Mouse (Mus musculus) gastrocnemius, adult 18-20 months (tissue): ENCODE data around the gene Commd4. TPM values are rescaled to one million over a fixed set of nuclear protein-coding genes. Genes with fewer than 3 reads are reported as not detected.

Source experiments
- DNase-seq: peaks from one replicate; pipeline ENCODE4 v3.0.0; 2021; ENCODE audit warnings: low spot score
- total RNA-seq, 2 experiments: library from RNA; stranded (reverse); gene quantifications; 2 replicates each; pipeline ENCODE4 v1.2.3; 2021

The Commd4 gene
- total RNA-seq, 2 experiments from 2014 or later, result 26.6 to 29.1 TPM

DNA sequence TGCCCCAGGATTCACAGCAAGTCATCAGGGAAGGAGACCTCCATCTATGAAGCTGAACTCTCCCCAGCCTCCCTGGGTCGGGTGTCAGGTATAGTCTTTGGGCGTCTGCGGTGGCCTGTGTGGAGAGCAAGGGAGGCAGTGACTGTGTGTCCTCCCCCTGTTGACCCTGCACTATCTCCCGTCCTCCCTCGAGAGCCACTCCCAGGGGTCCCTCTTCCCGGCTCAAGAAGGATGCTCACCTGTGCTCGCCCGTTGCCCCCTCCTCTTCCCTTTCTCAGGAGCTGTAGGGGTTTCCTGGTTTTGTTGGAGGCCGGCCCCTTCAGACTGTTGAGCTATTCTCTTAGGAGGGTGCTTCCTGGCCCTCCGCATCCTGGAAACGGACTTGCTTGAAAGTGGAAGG lies 14.9 kb downstream of the Commd4 start:
- no peak for DNase-seq

DNA sequence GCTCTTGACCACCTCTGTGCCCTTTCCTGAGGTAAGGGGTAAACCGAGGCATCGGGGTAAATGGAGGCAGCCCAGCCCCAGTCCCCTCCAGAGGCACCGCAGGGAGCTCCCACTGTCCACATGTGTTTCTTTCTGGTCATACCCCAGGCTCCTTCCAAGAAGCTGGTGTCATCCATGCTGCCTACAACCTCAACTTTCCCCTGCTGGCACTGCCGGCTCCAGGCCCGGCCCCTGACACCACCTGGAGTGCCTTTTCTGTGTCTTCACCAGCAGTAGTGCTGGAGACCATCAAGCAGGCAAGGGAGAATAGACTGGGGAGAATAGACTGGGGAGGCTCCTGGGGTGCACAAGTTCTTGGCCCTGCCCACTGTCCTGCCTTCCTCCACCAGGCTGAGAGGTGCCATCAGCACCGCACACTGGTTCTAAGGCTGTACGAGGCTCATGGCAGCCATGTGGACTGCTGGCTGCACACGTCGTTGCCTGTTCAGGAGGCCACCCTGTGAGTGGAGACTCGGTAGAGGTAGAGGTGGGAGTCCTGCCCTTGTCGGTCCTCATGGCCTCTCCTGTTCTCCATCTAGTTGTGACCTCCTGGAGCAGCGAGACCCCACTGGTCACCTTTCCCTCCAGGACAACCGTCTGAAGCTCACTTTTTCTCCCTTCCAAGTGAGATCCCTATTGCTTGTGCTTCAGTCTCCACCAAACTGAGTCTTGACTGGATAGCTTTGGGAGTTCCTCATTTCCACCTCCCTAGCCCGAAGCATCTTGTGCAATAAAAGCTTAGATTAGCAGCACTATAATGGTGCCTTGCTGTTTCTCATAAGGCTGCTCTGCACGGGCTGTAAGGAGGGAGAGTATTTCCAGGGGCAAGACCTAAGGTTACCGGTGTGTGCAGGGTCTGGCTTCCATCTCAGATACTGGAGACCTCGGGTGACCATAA lies 16.4 kb downstream of the Commd4 start:
- DNase-seq, result no peak

DNA sequence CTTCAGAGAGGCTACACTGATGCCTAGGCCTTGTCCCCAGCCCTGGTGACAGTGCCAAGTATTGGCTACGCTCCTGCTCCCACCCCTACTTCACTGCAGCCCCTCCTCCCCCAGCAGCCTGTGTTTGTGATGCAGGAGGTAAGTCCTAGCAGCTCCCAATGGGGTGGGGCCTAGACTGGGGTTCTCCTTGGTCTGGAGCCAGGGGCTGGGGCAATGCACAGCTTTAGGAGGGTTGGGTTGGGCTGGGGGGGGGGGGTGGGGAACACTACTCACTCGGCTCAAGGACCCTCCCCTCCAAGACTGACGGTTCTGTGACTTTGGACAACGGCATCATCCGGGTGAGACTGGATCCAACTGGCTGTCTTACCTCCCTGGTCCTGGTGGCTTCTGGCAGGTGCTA lies 18.6 kb downstream of the Commd4 start:
- DNase-seq, result no peak

DNA sequence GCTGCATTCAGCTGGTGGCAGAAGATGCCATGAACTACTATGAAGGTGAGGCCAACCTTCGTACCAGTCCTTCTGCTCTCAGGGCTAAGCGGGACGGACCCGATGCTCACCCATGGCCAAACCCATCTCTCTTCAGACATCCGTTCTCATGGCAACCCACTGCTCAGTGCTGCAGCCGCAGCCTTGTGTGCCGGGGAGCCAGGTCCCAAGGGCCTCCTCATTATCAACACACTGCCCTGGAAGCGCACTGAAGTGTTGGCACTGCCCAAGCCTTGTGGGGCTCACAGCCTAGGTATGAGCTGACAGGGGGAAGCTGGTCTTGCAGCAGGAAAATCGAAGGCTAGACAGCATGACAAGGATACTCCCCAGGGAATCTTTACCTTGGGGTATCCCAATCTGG lies 19.0 kb downstream of the Commd4 start:
- DNase-seq, result no peak

DNA sequence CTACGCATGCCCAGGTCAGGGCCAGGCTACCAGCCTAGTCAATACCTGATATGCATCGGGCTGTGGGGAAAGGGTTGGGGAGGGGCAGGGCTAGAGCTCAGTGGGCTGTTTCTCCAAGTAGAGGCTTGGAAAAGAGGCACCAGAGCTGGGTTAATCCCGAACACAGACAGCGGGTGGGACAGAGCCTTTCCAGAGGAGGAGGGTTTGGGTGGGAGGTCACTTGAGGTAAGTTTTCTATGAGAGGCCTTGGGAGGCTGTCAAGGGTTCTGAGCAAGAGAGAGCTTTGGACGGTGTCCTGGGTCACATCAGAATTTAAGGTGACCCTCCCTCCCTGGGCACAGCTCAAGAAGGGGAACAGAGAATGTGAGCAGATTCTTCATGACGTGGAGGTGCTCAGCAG lies 19.6 kb downstream of the Commd4 start:
- no peak for DNase-seq

DNA sequence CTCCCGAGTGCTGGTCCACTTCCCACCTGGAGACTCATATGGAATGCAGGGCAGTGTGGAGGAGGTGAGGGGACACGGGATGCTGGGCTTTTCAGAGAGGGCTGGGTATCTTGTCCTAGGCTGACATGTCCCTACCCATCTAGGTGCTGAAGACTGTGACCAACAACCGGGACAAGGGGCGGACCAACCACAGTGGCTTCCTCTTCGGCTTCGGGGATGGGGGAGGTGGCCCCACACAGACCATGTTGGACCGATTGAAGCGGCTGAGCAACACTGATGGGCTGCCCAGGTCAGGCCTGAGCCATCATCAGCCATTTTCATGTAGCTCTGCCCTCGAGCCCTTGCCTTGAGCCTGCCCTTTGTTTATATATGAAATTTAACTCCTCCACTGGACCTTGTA lies 20.4 kb downstream of the Commd4 start:
- no peak for DNase-seq

DNA sequence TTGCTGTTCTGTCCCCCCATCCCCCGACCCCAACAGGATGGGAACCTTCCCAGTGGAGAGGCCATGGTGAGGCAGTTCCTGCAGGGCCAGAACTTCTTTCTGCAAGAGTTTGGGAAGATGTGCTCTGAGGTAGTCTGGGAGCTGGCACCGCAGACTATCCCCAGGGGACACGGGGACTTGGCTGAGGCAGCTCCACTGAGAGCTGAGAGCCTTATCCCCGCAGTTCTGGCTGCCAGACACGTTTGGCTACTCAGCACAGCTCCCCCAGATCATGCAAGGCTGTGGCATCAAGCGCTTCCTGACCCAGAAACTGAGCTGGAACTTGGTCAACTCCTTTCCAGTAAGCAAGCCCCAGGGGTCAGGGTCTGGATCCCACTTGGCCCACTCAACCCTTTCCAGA lies 20.9 kb downstream of the Commd4 start:
- DNase-seq, result no peak

DNA sequence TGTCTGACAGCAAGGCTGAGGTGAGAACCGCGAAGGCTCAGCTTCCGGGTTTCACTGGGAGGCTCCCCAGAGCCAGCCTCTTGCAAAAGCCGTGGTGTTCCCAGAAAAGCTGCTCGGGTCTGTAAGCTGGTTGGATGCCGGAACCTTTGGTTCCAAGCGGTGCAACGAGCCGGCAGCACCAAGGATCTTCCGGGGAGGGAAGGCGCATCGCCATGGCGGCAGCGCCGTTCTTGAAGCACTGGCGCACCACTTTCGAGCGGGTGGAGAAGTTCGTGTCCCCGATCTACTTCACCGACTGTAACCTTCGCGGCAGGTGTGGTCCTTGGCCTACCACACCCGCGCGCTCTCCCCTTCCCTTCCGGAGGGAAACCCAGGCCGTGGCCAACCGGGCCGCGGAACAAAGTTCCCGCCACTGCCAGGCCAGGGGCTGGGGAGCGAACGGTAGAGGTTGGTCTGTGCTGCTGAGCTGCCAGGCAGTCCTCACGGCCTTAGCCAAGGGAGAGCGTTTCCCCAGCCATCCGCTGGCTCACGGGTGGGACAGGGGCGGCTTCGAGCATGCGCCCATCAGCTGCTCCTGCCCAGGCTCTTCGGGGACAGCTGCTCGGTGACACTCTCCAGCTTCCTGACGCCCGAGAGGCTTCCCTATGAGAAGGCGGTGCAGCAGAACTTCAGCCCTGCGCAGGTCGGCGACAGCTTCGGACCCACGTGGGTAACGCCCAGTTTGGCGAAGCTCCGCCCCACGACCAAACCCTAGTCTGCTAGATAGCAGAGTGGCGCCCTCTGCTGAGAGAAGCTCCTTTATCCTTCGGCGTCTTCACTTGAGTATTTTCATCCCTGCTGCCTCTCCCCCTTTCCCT lies 27.3 kb downstream of the Commd4 start, which contains the start of gene Man2c1:
Gene Man2c1, plus strand, starts transcription at position 114 of the 857 bp plus-strand sequence.
- DNase-seq, result peak; percentile 95

DNA sequence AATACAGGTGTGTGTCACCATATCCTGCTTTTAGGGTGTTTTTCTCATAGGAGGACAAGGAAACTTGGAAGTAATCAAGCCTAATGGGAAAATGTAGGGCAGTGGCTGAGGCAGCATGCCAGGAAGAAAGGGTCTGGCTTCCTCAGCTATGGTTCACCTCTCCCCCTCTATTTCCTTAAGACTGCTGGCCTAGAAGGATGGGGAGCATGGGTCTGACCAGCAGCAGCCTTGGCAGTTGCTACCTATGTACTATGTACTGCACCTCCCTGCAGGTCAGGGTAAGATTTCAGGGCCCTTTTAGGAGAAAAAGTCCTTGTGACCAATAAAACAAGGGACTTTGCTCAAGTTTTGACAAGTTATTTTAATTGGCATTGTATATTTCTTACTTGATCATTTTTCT lies 28.5 kb downstream of the Commd4 start:
- DNase-seq, result no peak

DNA sequence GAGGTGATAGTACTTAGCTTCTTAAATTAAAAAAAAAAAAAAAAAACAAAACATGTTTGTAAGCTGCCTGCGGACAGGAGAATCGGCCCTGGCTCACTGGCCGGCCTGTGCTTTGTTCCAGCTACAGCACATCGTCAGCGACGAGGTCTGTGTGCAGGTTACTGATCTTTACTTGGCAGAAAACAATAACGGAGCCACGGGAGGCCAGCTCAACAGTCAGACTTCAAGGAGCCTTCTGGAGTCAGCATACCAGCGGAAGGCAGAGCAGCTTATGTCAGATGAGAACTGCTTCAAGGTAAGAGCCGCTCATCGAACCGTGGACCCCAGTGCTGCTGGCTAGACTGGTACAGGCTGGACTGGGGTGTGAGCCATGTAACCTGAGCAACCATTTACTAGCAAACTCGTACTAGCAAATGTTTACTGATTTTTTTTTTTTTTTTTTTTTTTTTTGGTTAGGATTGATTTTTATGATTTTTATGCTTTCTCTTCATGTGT lies 40.8 kb downstream of the Commd4 start:
- no peak for DNase-seq

Other genes starting within 250 kb of the Commd4 start
- gene Snx33, start 230.0 kb downstream of the Commd4 start, total RNA-seq, result 1 to 10 TPM; 2.1 to 3.3 TPM
- gene Imp3, start 220.9 kb downstream of the Commd4 start, total RNA-seq, result 10 to 100 TPM; 46.7 to 51.6 TPM
- gene Snupn, start 207.5 kb downstream of the Commd4 start, total RNA-seq, result 10 to 100 TPM; 10.8 to 11.5 TPM
- 1 to 10 TPM; 3.3 to 4.7 TPM for gene Ptpn9, start 163.4 kb downstream of the Commd4 start, total RNA-seq
- gene Sin3a, start 86.3 kb downstream of the Commd4 start, total RNA-seq, result 10 to 100 TPM; 15.3 to 17.3 TPM
- 10 to 100 TPM; 25.4 to 31.6 TPM for gene Man2c1, start 27.6 kb downstream of the Commd4 start, total RNA-seq
- gene Neil1, start 10.0 kb downstream of the Commd4 start, total RNA-seq, result 1 to 10 TPM; 5.8 to 6.2 TPM
- gene Trcg1, start 78.2 kb upstream of the Commd4 start, total RNA-seq, result not detected
- 1 to 10 TPM; 2.9 to 4.0 TPM for gene 1700017B05Rik, start 104.3 kb upstream of the Commd4 start, total RNA-seq